Mouse (Mus musculus) liver, embryonic 14.5 days (tissue): ENCODE measurements around the gene Ifrd1. TPM values are rescaled to one million over a fixed set of nuclear protein-coding genes. Genes with fewer than 3 reads are reported as not detected.

ENCODE experiments used
- ATAC-seq: fragments of 200-750 bp; cut with Nextera tagmentation; 2 replicates; pipeline ENCODE4 v1.8.0; 2017; ENCODE audit warnings: moderate number of reproducible peaks, mild to moderate bottlenecking, moderate library complexity; ENCODE audit not compliant: insufficient read depth
- DNase-seq, 3 experiments: peaks; one replicate each; pipeline ENCODE4 v3.0.0-alpha.2; 2012 to 2013; ENCODE audit warnings: low read depth in 3 of 3, low spot score in 3 of 3
- H3K27ac ChIP-seq: fragments of 300-500 bp; sonication (generic); 2 replicates; pipeline ENCODE4 v1.5.1; 2014; ENCODE audit warnings: moderate library complexity, mild to moderate bottlenecking, control low read depth, inconsistent platforms
- H3K27me3 ChIP-seq: fragments of 300-500 bp; sonication (generic); 2 replicates; pipeline ENCODE4 v1.6.1; 2014; ENCODE audit warnings: mild to moderate bottlenecking, low read length, moderate library complexity; ENCODE audit not compliant: control insufficient read depth, insufficient read depth
- H3K36me3 ChIP-seq: fragments of 300-500 bp; sonication (generic); replicated peaks from 2 replicates; pipeline ENCODE4 v1.6.1; 2014; ENCODE audit warnings: low read depth; ENCODE audit not compliant: control insufficient read depth, insufficient read depth
- H3K4me1 ChIP-seq, 2 experiments: fragments of 200-500 bp in 1 of 2; fragments of 300-500 bp in 1 of 2; sonication (generic) in 1 of 2; replicated peaks; 2 replicates each; pipeline ENCODE4 v1.6.1; 2012 to 2014; ENCODE audit warnings: antibody characterized with exemption in 1 of 2, inconsistent platforms in 1 of 2, low read length in 1 of 2; ENCODE audit not compliant: control insufficient read depth in 2 of 2, insufficient read depth in 2 of 2
- H3K4me2 ChIP-seq: fragments of 300-500 bp; sonication (generic); 2 replicates; pipeline ENCODE4 v1.6.1; 2014; ENCODE audit warnings: low read depth, mild to moderate bottlenecking, control low read depth, moderate library complexity
- H3K4me3 ChIP-seq, 2 experiments: fragments of 200-500 bp in 1 of 2; fragments of 300-500 bp in 1 of 2; sonication (generic) in 1 of 2; 2 replicates each; pipeline ENCODE4 v1.5.1; 2012 to 2014; ENCODE audit warnings: low read depth in 2 of 2, low read length in 2 of 2, mild to moderate bottlenecking in 2 of 2, control low read depth in 1 of 2, inconsistent platforms in 1 of 2, moderate library complexity in 1 of 2; ENCODE audit not compliant: insufficient read depth in 1 of 2
- H3K9ac ChIP-seq: fragments of 300-500 bp; sonication (generic); replicated peaks from 2 replicates; pipeline ENCODE4 v1.6.1; 2014; ENCODE audit warnings: mild to moderate bottlenecking, control low read depth, moderate library complexity
- H3K9me3 ChIP-seq: fragments of 300-500 bp; sonication (generic); 2 replicates; pipeline ENCODE4 v1.6.1; 2016; ENCODE audit warnings: low read length, mixed read lengths; ENCODE audit not compliant: control insufficient read depth
- CTCF ChIP-seq: IDR thresholded peaks from 2 replicates; pipeline ENCODE4 v1.5.1; 2016; ENCODE audit warnings: antibody characterized with exemption, low read depth, control low read depth
- EP300 ChIP-seq: IDR thresholded peaks from 2 replicates; pipeline ENCODE4 v1.6.1; 2016; ENCODE audit warnings: antibody characterized with exemption, low read depth
- WGBS: fragments of 180-500 bp; shearing (Covaris S2); extraction: QIAGEN DNeasy Blood & Tissue Kit; methylation state at CpG from one replicate; pipeline ENCODE4 v1.1.7; 2014; ENCODE audit not compliant: insufficient replicate concordance; 5-methylcytosine and 5-hydroxymethylcytosine counted together
- polyA plus RNA-seq, 2 experiments: library from polyadenylated mRNA; depleted of rRNA in 1 of 2; stranded (reverse) in 1 of 2; unstranded in 1 of 2; fragments of >200 nt; fragmentation: Nextera tagmentation in 1 of 2; extraction: Ambion mirVana in 1 of 2; gene quantifications; 2 replicates each; pipeline versions ENCODE4 v1.2.1 to v1.2.3; 2012 to 2014

The Ifrd1 gene
- polyA plus RNA-seq, 2 experiments = 14.1 to 53.2 TPM

DNA sequence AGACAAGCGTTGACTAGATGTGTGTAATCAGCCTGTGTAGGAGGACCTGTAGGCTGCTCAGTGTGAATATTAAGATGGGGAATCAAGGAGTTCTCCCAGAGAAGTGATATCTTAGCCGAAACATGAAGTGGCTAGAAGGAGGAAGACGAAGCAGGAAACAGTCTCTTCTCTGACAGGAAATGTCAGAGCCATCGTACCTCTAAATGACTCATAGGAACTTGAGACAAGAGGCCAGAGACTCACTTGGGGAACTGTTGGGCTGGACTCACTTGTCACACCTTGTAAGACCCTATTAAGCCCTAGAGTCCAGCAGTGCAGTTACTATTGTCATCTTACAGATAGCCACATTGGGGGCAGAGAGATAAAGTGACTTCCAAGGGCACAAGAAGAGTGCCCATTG lies 25.0 kb upstream of the Ifrd1 start:
- Histone ChIP-seq H3K9me3 (no peaks in the 10 kb centered on the region), H3K4me2 (no peak overlapping the region), H3K4me3 (no peak overlapping the region), H3K4me1 (no peaks in the 10 kb centered on the region), H3K27me3 (no peaks in the 10 kb centered on the region), H3K36me3 (no peaks in the 10 kb centered on the region), H3K9ac (no peak overlapping the region), H3K27ac (no peak overlapping the region)
- ATAC-seq = no peak
- WGBS = 27% methylated on average over 4 of the region's 4 CpGs
- TF ChIP-seq EP300 = no peak
- TF ChIP-seq CTCF = no peak
- DNase-seq = no peak

GRCm38 (mm10) chr12:40272710-40273109 lies 24.4 kb upstream of the Ifrd1 start:
- WGBS = 62% methylated on average over 4 of the region's 4 CpGs
- Histone ChIP-seq H3K4me1 (no peaks in the 10 kb centered on the region), H3K27ac (no peak overlapping the region), H3K36me3 (no peaks in the 10 kb centered on the region), H3K4me2 (no peak overlapping the region), H3K9me3 (no peaks in the 10 kb centered on the region), H3K9ac (no peak overlapping the region), H3K27me3 (no peaks in the 10 kb centered on the region), H3K4me3 (no peak overlapping the region)
- ATAC-seq = no peak
- no peak for TF ChIP-seq CTCF
- no peak for TF ChIP-seq EP300
- DNase-seq = no peak

GRCm38 (mm10) chr12:40268313-40268712 lies 20.0 kb upstream of the Ifrd1 start:
- TF ChIP-seq EP300 = no peak
- no peak for TF ChIP-seq CTCF
- no peak overlapping the region for H3K4me3 ChIP-seq
- H3K4me2 ChIP-seq = no peak overlapping the region
- no peaks in the 10 kb centered on the region for H3K27me3 ChIP-seq
- no peaks in the 10 kb centered on the region for H3K9me3 ChIP-seq
- no peak overlapping the region for H3K9ac ChIP-seq
- DNase-seq (no peak), ATAC-seq (no peak)
- WGBS = 48% methylated on average over 2 of the region's 2 CpGs
- no peak overlapping the region for H3K27ac ChIP-seq
- no peaks in the 10 kb centered on the region for H3K36me3 ChIP-seq
- H3K4me1 ChIP-seq = no peaks in the 10 kb centered on the region

DNA sequence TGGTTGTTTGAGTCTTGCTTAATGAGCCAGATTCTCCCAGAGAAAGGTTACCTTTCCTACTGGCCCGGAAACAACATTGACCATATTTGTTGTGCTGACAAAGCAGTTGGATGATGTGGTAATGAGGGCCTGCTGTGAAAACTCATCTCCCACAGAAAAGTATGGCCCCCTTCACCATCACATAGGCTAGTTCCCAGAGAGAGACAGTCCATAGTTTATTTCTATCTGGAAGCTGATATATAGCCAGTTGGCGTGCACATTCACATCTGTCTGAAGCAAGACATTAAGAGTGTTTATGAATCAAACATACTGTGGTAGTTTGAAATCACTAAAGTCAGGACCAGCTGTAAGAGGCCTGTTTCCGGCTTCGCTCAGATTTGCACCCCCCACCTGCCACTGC lies 15.4 kb upstream of the Ifrd1 start:
- H3K4me3 ChIP-seq = no peak overlapping the region
- no peak for ATAC-seq
- no peaks in the 10 kb centered on the region for H3K27me3 ChIP-seq
- H3K9ac ChIP-seq = no peak overlapping the region
- no peak overlapping the region for H3K4me2 ChIP-seq
- DNase-seq = no peak
- no peaks in the 10 kb centered on the region for H3K36me3 ChIP-seq
- no peak overlapping the region for H3K27ac ChIP-seq
- no peaks in the 10 kb centered on the region for H3K9me3 ChIP-seq
- 77% methylated on average over 4 of the region's 4 CpGs for WGBS
- TF ChIP-seq CTCF = no peak
- TF ChIP-seq EP300 = no peak
- H3K4me1 ChIP-seq = no peaks in the 10 kb centered on the region

DNA sequence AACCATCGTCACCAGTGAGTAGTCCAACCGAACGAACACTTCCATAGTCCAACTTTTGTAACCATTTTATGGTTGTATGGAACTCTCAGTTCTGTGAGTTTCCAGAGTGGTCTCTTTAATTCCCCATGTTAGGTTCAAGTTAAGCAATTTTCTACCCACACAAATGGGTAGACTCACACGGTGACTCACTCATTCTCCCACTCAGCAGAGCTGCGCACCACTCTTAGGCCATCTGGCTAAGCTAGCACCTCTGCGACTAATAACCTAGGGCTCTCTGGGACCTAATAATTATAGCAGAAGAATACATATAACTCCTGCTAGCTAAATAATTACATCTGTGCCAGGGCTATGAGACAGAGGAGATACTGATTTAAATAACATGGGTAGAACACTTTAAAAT lies 14.7 kb upstream of the Ifrd1 start:
- no peak overlapping the region for H3K4me2 ChIP-seq
- ATAC-seq (no peak), DNase-seq (no peak)
- WGBS = 75% methylated on average over 6 of the region's 6 CpGs
- H3K27ac ChIP-seq = no peak overlapping the region
- H3K4me3 ChIP-seq = no peak overlapping the region
- no peak for TF ChIP-seq EP300
- TF ChIP-seq CTCF = no peak
- no peaks in the 10 kb centered on the region for H3K4me1 ChIP-seq
- H3K27me3 ChIP-seq = no peaks in the 10 kb centered on the region
- no peaks in the 10 kb centered on the region for H3K9me3 ChIP-seq
- H3K9ac ChIP-seq = no peak overlapping the region
- H3K36me3 ChIP-seq = no peaks in the 10 kb centered on the region
